Mouse (Mus musculus) brain, embryonic 14.5 days (tissue): ENCODE data around the gene Zfp790.

Experiments used
- CTCF ChIP-seq: fragments of 200-500 bp; IDR thresholded peaks from 2 replicates; pipeline ENCODE4 v1.5.1; 2012; ENCODE audit warnings: inconsistent platforms, mild to moderate bottlenecking, moderate library complexity, borderline replicate concordance; ENCODE audit not compliant: insufficient read depth, insufficient read length; ENCODE audit errors: extremely low read depth
- POLR2A ChIP-seq: fragments of 200-500 bp; IDR thresholded peaks from 2 replicates; pipeline ENCODE4 v1.6.1; 2012; ENCODE audit warnings: mild to moderate bottlenecking, inconsistent platforms, borderline replicate concordance; ENCODE audit not compliant: poor library complexity, insufficient read depth, insufficient read length, severe bottlenecking; ENCODE audit errors: extremely low read depth

DNA sequence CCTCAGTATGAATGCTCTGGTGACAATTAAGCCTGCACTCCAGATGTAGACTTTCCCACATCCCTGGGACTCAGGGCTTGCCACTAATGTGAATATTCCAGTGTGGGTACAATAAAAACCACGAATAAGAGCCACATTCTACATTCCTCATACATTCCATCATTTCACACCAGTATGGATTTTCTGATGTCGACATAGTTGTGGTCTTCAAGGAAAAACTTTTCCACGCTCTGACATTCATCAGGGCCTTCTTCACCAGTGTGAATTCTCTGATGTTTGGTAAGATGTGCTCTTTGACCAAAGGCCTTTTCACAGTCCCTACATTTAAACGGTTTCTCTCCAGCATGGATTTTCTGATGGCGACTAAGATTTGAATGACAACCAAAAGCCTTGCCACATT lies 28.7 kb downstream of the Zfp790 start:
- TF ChIP-seq POLR2A, result no peak
- TF ChIP-seq CTCF, result no peak
